Mouse (Mus musculus) Muller cell, postnatal 12 days (primary cell): ENCODE data around the gene Afdn.
"Not testable (repeated sequence)": the region's sequence is repeated elsewhere in the genome, so short reads cannot be mapped to it uniquely, and the experiment has no call there.

Experiments
- DNase-seq: peaks from one replicate; pipeline ENCODE4 v3.0.0-alpha.2; 2015; ENCODE audit errors: inconsistent ontology term

The Afdn gene

DNA sequence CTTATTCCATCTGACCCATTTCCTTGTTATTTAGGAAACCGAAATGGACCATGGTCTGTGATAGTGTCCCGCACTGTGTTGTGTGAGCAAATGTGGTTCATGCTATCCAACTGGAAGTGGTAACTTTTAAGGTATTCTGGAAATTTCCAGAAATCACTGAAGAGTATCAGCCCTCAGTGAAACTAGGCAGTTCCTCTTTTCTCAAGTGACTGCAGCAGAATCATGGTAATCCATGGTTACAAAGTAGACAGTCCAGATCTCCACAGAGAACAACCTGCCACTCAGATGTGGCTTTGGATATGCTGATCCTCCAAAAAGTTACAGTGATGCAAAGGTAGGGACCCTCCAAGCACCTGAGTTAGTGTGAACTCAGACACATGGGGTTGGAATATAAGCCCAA, 21.4 kb upstream of the Afdn start:
- no peak for DNase-seq

DNA sequence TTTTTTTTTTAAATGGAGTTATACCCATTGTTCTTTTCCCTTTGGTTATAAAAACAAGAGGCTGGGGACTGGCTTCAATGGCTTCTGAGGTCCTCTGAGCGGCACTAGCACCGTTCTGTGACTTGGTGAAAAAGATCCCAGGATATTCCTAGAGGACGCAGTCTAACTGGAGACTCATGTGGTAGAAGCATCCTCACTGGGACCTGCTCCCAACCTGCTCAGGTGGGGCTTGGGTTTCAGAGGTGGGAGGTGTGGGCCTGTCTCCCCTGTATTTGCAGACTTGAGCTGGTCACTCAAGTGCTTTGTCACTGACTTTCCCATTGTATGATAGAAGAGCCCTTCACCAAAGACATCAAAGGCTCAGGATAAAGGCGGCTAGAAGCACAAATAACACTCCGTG, 20.4 kb upstream of the Afdn start:
- no peak for DNase-seq

DNA sequence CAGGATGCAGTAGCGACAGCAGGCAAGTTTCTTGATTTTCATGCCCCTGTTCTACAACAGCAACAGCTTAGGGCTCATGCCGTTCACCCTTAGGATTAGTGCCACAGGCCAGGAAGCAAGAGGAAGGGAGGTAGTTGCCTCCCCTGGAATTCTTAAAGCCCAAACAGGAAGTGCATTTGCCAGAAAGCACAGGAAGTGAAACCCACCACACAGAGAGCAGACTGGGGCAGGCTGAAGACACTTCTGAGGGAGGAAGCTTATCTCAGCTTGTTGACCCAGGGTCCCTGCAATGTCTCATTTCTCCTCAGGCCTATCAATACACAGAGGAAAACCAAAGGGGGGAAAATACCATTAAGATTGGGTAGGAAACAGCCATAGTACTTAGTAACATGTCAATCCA, 19.5 kb upstream of the Afdn start:
- DNase-seq: no peak

DNA sequence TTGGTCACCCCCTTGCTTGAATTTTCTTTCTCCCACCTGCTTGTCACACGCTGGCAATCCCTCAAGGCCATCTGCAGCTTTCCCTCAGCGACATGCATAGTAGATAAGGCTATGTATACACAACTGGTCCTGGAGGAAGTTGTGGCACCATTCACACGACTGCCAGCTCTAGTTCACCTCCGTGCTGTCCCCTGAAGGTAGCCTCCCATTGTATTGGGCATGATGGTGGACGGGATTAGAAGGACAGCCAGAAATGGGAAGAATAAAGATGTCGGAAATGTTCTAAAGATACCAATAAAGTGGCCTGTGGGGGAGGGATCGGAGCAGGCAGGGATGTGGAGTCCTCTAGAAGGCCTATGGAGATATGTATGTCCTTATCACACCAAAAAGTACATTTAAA, 18.7 kb upstream of the Afdn start:
- DNase-seq: no peak

DNA sequence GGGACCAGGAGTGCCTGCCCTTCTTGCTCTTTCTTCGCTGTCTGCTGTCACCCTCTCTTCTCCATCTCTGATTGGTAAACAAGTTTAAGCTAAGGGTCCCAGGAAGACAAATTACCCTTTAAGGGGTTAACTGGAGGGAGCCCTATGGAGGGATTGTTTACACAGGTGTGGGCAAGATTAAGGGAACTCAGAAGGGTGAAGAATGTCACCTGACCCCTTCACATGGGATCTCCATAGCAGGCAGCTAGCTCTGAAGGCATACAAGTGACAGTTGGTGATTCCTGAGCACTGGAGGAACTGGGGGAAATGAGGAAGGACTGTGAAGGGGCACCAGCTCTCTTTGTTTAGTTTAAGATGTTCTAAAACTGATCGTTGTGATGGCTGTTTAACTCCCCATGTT, 18.0 kb upstream of the Afdn start:
- no peak for DNase-seq

DNA sequence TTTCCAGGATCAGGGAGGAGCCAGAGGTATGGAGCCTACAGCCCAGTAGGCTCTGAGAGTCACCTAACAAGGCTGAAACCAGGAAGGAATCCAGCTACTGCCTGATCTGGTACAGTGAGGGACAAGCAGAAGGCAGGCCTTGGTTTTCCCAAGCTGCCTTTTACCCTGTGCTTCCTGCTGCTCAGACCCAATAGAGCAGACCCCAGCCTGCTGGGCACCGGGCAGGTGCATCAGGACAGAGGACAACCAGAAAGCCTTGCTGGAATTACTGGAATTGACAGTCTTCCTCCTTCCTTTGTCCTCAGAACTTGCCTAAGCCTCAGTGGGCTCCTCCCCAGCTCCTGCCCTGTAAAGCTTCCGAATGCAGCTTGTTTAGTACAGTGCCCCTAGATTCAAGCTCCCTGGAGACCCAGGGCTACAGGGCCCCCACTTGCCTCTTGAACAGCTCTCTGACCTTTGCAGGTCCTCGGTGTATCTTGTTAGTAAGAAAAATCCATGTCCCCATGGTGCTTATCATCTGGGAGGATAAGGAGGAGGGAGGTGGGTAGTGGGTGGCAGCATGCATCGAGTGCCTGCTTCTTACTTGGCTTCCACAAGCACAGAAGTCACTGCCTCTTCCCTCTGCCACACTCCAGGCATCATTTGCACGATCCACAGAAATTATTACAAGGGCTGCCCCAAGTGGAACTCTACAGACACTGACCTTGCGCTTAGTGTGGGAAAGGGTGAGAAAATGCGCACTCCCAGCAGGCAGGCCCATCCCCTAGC, 17.2 kb upstream of the Afdn start:
- no peak for DNase-seq

DNA sequence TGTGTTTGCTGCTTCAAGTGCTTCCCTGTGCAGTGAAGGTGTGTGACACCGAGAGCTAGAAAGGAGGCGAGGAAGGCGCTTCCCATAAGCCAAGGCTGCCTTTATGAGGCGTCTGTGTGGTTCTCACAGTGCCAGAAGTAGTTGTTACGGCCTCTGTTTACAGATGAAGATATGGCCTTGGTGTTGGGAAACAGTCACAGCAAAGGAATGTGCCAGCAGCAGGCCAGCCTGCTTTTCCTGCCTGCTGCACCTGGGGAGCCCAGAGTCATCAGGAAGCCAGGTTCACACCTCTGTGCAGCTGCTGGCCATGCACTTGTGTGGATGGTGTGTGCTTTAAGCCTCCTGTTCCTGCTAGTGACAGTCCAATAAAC, 16.6 kb upstream of the Afdn start:
- peak; percentile 24 for DNase-seq

DNA sequence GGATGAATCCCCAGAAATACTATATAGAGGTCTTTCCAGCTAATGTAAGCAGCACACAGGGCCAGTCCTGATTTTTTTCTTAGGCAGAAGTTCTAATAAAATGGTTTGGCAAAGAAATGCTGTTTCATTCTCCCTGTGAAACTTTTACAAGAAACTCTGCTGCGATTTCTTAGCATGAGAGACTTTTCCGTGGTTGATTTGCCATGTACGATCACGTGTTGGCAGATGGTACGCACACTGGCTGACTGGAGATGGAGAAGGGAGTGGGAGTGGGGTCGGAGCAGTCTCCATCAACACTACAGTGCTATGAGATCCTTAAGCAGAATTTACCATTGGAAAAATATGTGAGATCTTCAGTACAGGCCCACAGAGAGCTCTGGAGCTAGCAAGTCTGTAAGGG, 16.1 kb upstream of the Afdn start:
- no peak for DNase-seq

DNA sequence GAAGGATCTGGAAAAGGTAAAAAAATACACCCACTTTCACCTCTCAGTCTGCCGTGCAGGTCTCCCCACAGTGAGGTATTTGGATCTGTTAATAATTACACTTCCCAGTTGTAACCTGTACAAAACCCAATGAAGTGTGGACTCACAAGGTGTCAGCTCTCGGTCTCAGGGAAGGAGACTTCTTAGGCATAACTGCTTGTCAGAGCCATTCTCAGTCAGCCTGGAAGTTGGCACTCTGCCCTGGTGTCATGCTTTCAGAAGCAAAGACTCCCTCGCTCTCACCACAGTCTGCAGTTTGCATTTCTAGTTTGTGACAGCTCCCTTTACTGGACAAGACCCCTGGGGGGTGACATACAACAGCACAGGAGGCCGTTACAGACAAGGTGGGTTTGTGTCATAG, 15.5 kb upstream of the Afdn start:
- peak; percentile 44 for DNase-seq

DNA sequence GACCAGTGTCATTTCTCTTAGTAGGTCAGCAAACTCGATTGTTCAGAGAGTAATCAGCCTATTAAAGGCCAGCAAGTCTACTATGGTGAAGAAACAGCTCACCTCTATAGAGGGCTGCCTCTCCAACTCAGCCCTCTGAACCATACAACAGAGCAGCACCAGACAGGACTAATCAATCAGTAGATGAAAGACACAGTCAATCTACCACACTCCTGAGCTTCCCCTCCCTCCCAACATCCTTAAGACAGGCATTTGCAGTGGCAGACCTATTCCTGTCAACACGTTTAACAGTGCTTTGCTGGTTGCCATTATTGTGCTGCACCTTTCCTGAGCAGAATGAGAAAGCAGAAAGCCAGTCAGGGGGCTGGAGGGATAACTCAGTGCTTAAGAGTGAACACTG, 15.0 kb upstream of the Afdn start:
- DNase-seq: no peak

DNA sequence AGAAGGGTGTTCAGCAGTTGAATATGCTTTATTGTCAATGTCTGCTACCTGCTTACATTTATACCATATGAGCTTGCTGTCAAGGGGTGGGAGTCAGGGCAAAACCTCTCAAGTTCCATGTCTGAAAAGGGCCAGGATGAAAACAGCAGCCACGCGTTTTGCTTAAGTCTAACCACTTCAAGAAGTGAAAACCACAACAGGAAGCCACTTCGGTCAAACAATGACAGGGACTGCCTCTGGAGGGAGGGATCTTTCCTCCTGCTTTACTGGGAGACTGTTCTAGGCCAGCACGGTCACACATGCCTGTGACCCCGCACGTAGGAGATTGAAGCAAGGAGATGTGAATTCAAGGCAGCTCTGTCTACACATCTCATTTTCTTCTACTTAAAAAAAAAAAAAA, 14.0 kb upstream of the Afdn start:
- DNase-seq: no peak

DNA sequence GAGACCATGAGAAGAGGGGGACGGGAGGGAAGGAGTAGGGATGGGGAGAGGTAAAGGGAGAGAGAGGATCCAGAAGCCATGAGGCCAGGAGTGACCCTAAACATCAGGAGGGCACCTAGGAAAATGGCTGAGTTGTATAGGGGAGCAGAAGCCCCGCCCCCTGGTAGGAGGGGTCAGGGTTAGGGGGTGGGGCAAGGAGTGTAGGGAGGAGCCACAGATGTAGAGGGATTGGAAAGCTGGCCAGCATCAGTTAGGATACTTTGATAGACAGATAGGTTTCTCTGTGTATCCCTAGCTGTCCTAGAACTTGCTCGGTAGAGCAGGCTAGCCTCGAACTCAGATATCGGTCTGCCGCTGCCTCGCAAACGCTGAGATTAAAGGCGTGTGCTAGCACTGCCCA, 12.7 kb upstream of the Afdn start:
- DNase-seq: no peak

DNA sequence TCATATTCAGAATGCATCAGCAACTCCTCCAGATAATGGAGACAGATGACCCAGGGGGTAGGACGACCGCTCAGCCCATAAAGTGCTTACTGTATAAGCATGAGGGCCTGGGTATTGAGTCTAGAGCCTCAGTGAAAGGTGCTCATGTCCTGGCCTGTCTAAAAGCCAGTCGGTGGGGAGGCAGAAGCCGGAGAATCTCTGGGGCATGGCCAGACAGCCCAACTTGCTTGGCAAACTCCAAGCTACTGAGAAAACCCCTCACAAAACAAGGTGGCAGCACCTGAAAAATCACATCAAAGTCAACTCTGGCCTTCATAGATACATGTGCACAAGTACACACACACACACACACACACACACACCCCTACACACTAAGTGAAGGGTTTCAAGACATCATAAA, 11.3 kb upstream of the Afdn start:
- DNase-seq: no peak

DNA sequence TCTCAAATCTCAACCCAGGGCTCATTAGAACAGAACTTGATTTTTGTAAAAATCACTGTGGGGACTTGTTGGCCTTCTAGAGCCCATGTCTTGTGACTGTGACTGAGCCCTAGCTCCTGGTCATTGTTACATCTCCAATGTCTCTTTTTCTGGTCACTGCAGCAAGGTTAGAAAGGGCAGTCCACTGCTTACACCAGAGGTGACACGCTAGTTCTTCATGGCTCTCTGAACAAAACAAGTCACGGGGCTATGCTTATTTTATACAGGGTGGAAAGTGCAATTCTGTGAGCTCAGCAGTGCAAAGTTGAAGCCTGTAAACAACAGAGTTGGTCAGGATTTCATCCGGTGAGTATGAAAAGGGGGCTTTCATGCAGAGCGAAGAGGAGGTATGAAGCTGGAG, 6.4 kb upstream of the Afdn start:
- DNase-seq: no peak

DNA sequence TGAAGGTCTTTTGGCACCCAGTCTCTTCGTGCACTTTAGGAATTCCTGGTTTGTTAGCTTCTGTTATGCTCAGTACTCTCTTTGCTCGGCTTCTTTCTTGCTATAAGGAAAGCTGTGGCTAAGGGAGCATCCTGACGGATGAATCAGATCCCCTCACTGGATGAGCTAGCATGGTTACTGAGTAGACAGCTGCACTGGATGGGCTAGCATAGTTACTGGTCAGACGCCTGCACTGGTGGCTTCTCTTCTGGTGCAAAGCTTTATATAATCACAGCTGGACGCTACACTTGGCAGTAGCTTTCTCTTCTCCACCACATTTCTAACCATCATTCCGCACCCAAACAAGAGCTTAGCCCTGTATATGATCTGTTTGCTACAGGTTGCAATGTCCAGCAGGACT, 5.4 kb upstream of the Afdn start:
- DNase-seq: peak; percentile 45

DNA sequence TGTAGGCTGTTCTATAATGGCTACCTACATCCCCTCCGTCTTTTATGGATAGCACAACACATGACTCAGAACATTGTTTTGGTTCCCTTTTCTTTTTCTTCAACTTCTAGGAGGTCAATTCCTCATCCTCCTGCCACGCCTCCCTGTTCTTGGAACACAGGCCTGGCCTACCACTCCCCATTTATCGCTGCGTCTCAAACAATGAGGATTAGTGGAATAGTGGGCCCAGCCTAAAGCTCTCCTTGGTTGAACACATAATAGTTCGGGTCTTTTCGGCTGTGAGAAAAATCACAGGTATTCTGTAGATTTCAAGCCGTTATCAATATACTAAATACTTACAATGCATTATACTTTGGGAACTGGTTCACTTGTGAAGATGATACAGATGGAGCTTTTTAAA, 1.8 kb upstream of the Afdn start:
- DNase-seq: no peak

DNA sequence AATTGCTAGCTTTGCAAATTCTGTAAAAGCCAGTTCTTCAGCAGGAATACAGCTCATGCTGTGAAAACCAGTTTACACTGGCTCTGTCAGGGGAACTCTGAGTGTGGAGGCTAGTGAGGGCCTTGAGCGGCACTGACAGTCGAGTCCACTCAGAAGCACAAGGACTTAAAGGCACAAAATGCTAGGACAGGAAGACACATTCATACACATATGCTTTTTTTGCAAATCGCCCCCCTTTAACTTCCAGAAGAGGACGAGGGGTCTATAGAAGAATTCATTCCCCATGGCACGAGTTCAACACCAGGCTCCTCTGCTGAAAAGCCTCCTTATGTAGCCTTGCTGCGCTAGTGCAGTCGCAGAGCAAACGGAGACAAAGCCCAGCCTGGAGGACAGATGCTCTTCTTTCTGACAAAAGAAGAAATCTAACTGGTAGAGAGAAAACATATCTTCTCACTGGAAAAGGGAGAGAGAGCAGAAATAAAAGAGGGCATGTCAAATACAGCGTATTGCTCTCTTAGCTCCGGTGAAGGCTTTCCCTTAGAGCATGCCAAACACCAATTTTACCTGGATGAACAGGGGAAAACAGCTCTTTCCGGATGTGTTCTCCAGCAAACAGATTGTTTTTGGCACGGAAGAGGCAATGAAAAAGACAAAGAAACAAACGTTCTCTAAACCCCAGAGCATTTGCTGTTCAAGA, 1.0 kb upstream of the Afdn start:
- peak; percentile 24 for DNase-seq

DNA sequence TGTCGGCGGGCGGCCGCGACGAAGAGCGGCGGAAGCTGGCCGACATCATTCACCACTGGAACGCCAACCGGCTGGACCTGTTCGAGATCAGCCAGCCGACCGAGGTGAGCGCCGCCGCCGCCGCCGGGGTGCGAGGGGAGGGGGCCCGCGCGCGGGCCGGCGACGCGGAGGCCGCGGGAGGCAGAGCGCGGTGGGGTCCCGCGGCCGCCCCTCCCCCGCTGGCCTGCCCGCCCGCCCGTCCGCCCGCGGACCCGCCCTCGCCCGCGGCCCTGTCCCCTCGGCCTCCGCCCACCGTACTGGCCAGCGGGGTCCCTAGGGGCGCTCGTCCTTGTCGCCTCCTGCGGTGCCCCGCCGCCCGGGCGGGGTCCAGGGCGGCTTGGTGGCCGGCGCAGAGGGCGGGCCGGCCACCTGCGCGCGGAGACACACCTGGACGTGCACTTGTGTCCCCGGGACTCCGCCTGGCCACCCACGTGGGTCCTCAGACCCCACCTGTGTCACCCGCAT, 388 bp downstream of the Afdn start:
- no peak for DNase-seq

DNA sequence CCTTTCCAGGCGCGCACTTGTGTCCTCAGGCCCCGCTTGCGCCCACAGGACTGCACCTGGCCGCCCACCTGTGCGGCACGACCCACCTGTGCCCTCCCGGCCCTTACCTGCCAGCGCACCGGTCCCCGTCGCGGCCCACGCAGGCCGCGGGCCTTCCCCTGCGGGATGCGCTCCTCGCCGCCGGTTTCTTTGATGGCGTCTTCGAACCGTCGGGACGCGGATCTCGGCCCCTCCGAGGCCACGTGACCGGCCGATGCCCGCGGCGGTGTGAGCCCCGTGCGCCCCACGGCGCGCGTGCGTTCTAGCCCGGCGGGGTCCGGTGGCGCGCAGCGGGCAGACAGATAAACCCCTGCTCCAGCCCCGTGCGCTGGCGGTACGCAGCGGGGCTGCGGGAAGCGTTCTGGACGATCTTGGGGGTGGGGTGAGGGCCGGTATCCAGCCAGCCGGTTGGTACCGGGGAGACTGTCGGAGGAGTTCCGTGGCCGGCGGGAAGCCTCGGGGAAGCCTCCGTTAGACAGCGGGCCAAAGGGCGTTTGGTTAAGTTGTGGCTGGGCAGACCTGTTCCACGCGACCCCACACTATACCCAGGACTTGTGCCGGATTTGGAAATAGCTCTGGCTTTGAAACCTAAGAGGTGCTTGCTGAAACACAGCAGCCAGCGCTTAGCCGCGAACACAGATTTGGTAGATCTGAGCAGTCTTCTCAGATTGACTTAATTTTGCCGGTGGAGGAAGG, 1.0 kb downstream of the Afdn start, which contains the start of gene Tcte2:
Gene Tcte2, minus strand, starts transcription at position 647 of the 735 bp plus-strand sequence.
- peak; percentile 63 for DNase-seq

DNA sequence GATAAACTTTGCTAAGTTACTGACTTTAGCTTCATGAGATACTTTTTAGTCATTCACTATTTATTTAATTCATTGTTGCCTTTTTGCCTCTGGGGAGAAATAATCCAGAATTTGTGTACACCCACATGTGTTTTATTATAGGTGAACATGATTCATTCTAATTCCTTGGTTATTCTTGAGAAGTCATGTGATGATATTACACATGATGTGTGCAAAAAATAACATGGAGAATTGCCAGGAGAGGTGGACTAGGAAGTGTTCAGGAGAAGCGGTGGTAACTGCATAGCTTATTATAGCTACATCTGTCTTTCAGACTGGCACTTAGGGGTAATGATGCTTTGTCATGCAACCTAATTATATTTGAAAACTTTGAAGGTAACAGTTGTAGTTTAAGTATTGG, 3.5 kb downstream of the Afdn start:
- no peak for DNase-seq

DNA sequence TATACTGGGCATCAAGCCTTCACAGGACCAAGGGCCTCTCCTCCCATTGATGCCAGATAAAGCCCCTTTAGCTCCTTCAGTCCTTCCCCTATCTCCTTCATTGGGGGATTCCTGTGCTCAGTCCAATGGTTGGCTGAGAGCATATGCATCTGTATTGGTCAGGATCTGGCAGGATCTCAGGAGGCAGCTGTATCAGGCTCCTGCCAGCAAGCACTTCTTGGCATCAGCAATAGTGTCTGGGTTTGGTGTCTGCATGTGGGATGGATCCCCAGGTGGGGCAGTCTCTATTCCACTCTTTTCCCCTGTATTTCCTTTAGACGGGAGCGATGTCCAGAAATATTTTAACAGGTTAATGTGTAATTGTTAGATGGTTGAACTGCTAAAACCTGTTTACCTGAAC, 4.6 kb downstream of the Afdn start:
- not testable (repeated sequence) for DNase-seq

DNA sequence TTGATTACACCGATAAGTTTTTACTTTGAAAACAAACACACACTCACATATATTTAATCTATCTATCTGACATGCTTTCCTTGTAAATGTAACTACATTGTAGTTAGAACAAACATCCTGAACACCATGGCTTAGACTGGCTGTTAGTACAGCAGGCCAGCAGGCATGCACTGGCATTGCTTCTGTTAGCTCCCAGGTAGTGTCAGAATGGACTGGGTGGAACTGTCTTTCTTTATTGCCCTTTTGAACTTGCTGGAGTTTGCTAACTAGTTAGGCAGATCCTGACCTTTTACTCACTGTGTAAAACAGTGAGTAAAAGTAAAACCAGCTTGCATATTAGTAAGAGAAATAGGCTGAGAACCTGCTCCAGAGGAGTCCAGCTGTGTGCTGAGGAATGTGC, 8.2 kb downstream of the Afdn start:
- no peak for DNase-seq

DNA sequence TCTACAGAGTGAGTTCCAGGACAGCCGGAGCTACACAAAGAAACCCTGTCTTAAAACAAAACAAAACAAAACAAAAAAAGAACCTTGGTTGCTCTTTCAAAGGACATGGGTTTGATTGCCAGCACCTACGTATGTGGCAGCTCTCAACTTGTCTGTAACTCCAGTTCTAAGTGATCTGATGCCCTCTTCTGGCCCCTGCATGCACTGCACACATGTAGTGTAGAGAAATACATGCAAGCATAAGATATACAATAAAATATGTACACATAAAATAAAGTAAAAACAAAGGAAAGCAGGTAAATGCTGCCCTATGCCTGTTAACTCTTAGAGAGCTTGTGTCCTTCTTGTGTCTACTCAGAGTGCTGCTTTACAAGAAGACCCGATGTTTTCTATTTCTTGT, 8.9 kb downstream of the Afdn start:
- no peak for DNase-seq
